Mouse (Mus musculus): ENCODE results near the gene Pik3r5. TPM values are rescaled to one million over a fixed set of nuclear protein-coding genes. Genes with fewer than 3 reads are reported as not detected.

Pik3r5 gene
- total RNA-seq, 2 experiments from 2014 or later, result 0.67 to 1.7 TPM

DNA sequence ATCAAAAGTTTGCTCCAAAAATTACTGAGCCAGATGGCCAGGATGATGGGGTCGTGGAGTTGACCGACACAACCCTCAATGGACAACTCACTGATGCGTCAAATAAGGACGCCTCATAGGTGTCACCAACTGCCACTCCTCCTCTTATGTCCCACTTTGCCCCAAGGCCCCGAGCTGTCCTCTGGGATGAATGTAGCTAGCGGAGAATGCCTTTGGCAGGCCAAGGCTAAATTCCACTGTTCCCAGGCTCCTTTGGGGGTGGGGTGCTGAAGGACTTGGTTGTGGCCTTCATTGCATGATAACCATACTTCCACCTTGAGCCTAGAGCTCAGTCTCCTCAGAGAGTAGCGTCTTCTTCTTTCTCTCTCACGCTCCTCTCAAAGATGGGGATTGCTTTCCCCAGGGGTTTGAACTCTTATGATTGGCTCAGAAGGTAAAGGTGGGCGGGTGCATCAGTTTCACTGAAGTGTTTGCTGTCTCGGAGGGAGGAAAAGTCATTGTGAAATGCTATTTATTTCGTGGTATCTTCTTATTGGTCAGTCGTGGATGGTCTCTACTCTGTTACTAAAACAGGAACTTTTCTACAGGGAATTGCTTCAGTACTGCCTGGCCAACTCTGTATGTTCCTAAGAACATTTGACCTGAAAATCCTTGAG, 11.2 kb downstream of the Pik3r5 start:
- intact Hi-C loops (cut with DNase I), result no loop called here
- no peak for DNase-seq

- intact Hi-C loops (cut with DNase I), result no loop called here
- no peak for DNase-seq
Measured at GRCm38 (mm10) chr11:68445901-68446300, 14.0 kb downstream of the Pik3r5 start.

GRCm38 (mm10) chr11:68446547-68446946, 14.6 kb downstream of the Pik3r5 start:
- DNase-seq, result no peak
- intact Hi-C loops (cut with DNase I), result no loop called here

DNA sequence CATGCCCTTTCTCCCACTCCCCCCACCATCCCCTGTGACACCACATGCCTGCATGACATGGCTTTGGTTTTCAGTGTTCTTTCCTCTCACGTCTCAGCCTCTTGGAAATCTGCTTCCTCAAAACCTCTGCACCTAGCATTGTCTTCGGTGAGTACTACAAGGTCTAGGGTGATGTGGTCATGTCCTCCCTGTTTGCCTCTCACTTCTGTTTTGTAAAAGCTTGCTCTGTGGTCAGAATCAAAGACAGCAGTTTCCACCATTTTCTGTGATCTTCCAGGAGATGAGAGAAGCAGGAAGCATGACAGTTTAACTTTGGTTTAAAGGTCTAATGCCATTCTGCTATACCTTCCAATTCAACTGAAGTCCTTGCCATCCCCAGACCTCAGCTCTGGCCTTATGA, 15.3 kb downstream of the Pik3r5 start:
- DNase-seq, result no peak
- intact Hi-C loops (cut with DNase I), result no loop called here

DNA sequence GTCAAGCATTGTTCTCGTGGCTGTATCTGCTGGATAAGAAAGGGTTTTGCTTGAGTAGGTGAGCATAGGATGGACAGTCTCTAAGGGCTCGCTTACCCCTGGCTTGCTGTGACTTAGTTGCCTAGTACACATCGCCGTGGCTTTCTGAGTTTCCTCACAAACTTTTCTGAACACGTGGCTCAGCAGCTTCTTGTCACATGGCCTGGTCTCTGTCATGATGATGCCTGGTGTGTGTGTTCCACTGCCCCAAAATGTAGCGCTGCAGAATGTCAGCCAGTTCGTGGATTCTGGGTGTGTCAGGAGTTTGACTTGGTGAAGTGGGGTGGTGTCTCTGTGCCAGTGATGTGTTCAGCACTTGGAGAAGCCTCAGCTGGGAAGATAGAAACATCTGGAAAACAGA, 16.4 kb downstream of the Pik3r5 start:
- no peak for DNase-seq
- intact Hi-C loops (cut with DNase I), result no loop called here

GRCm38 (mm10) chr11:68451282-68451735, 19.4 kb downstream of the Pik3r5 start:
- intact Hi-C loops (cut with DNase I), result no loop called here
- peak in 1 of 2 experiments; percentile 23 for DNase-seq

DNA sequence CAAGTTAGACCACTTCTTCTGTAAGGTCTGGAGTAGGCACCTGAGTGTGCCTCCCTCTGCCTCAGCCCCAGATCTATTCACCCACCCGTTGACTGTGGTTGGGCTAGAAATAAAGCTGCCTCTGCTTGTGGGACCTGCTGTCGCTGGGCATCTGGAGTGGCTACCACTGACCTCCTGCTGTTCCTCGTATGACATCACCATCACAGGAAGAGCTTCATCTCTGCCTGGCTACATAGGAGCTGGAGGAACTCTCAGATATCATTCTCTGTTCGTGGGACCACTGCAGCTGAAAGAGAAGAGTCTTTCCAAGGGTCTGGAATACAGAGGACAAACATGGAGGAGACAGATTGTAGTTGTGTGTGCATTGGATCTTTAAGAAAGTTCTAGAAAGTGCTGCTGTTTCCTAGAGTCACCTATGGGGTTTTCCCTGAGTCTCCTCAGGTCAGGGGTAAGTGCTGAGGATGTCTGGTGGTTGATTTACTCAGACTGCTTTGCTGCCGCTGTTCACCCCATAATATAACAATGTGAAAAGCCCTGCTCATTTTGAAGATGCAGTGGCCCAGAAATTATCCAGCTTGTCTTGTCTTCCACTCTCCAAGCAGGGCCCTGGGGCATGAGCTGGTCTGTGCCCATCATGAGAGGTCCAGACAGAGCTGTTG, 20.0 kb downstream of the Pik3r5 start:
- intact Hi-C loops (cut with DNase I), result no loop called here
- no peak for DNase-seq

DNA sequence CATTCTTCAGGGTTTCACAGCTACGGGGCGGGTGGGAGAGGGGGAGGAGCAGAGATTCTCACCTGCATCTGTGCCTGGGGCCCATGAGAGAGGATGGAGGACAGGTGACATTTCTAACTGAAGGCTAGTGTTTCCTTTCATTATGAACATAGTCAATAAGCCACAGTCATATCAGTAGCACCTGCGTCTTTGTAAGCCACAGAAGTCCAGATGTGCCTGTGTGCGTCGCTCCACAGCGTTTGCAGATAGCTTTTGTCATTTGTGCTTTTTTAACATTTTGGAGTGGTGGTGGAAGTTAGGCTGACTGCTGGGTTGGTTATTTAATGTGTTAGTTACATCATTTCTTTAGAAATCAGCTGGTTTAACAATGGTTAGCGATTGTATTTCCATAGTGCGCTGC, 20.8 kb downstream of the Pik3r5 start:
- DNase-seq, result no peak
- intact Hi-C loops (cut with DNase I), result no loop called here

- no peak for DNase-seq
- intact Hi-C loops (cut with DNase I), result no loop called here
Measured at GRCm38 (mm10) chr11:68453301-68453700, 21.4 kb downstream of the Pik3r5 start.

DNA sequence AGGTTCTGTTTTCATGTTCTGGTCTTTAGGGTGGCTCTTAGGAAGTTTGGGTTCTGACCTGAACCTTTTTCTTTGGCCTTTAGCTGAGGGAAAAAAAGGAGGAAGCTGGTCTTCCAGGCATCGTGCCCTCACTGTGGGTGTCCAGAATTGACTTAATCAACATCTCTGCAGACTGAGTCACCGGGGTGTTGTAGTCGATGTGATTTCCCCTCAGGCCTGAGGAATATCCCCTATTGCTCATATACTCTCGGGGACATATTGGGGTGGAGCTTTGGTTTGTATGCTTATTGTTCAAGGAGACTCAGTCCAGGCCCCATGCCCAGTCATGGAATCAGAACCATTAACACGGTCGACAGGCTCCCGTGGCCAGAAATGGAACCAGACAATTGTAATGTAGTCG, 26.2 kb downstream of the Pik3r5 start:
- DNase-seq, result no peak
- intact Hi-C loops (cut with DNase I), result no loop called here

- intact Hi-C loops (cut with DNase I), result no loop called here
- DNase-seq, result no peak
Measured at GRCm38 (mm10) chr11:68459021-68459420, 27.1 kb downstream of the Pik3r5 start.

DNA sequence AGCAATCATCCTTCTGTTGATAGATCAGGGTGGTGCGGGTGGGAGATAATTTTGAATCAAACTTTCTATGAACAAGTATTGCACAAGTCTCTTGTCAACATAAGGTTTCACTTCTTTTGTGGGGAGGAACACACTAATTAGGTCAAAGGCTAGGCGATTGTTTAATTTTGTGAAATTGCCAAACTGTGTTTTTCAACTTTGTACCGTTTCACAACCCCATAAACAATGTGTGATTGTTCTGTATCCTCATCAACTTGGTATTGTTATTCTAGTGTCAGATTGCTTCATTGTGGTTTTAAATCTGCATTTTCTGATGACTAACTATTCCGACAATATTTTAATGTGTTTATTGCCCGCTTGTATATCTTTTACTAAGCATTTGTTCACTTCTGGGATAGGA, 27.6 kb downstream of the Pik3r5 start:
- DNase-seq, result no peak
- intact Hi-C loops (cut with DNase I), result no loop called here

- intact Hi-C loops (cut with DNase I), result no loop called here
- no peak for DNase-seq
Measured at GRCm38 (mm10) chr11:68462716-68463115, 30.8 kb downstream of the Pik3r5 start.

DNA sequence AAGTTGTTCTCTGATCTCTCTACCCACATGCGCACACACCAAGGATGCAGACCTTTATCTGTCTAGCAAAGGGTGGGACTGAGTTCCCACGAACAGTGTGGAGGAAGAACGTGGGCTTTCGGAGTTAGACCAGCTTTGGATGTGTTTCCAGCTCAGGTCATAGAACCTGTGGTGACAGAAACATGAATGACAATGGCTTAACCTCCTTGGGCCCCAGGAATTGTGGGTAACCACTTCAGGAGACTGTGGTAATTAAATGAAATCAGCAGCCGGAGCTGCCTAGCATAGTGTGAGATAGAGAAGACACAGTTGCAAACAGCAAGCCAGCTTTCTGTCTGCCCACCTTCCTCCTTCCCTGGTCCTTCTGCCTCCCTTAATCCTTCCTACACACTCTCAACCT, 32.3 kb downstream of the Pik3r5 start:
- intact Hi-C loops (cut with DNase I), result no loop called here
- DNase-seq, result no peak

DNA sequence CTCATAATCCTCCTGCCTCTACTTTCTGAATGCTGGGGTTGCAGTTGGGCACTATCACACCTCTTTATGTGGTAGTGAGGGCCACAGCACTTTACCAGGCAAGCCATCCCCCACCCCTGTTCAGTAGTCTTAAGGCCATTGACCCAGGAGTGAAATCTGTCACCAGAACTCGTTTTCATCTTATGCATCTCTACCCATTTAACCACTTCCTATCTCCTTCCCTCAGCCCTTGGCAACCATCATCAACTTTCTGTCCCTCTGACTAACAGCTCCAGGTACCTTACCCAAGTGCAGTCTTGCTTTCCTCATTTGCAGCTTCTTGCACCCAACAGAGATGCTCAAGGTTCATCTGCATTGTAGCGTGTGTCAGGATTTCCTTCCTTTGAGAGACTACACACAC, 33.2 kb downstream of the Pik3r5 start:
- intact Hi-C loops (cut with DNase I), result no loop called here
- no peak for DNase-seq

DNA sequence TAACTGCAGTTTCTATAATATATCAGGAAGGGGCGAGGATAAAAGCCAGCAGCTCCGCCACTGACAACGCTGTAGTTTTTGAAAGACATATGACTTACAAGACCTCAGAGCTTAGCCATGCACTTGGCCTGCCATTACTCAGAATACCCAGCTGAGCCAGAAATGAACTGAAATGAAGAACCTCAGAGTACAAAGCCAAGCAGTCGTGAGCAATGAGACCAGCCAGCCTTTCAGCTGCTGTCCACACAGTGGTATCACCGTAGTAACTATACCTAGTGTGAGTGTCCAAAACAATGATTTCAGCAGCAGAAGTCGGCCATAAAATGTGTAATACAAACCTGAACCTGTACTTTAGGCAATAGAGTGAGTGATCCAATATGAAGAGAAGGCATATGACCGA, 35.5 kb downstream of the Pik3r5 start:
- intact Hi-C loops (cut with DNase I), result no loop called here
- DNase-seq, result no peak

GRCm38 (mm10) chr11:68467962-68468612, 36.2 kb downstream of the Pik3r5 start:
- intact Hi-C loops (cut with DNase I), result no loop called here
- DNase-seq, result peak in 1 of 2 experiments; percentile 10

GRCm38 (mm10) chr11:68468886-68469285, 37.0 kb downstream of the Pik3r5 start:
- no peak for DNase-seq
- intact Hi-C loops (cut with DNase I), result no loop called here

DNA sequence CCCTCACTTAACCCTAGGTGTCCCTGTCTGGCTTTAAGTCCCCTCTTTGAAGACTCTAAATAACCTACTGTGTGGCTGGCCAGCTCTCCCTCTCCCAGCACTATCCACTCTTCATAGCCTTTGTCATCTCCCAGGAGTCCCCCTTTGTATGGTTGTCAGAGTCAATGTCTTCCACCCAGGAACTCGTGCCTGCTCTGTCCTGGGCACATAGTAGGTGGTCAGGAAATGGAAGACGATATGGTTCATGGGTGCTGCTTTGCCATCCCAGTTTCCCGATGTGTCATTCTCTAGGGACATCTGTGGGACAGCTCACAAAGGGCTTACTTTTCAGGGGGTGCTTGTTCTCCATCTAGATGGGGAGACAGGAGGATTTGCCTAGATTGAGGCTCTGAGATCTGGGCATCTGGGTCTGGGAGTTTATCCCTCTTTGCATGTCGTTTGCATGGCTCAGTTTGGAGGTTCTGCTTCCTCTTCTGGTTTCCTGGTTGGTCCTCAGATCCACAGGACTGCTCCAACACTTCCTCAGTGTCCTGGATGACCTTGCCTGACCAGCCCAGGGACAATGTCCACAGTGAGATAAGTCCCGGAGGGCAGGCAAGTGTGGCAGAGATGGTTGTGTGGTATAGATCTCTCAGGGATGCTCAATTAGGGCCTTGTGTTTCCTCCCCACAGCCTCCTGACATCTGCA, 40.4 kb downstream of the Pik3r5 start:
- intact Hi-C loops (cut with DNase I), result no loop called here
- DNase-seq, result no peak

- intact Hi-C loops (cut with DNase I), result no loop called here
- DNase-seq, result no peak
Measured at GRCm38 (mm10) chr11:68474600-68474999, 42.7 kb downstream of the Pik3r5 start.

DNA sequence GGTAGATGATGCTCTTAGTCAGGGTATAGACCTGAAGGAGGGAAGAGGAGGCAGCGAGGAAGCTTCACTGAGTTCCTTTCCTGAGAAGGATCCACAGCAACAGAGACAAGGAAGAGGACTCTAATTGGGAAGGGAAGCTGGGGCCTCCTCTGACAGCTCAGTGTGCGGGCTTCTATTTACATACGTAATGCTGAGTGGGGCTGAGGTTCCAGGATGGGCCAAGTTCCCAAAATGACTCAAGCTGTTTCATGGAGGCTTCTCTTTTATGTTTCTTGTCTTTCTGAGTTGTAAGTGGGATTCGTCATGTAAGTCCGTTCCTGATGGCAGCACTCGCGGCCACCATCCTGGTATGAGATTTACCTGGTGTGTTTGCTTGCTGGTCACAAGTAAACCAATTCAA, 43.8 kb downstream of the Pik3r5 start:
- intact Hi-C loops (cut with DNase I), result no loop called here
- DNase-seq, result no peak

Measured in heart, postnatal 36 days (tissue).